In genomic region chr4:135125152-135125551, GRCm38 (mm10) we compare ENCODE assay signal across 23 mouse cellular contexts. TPM values are rescaled to one million over a fixed set of nuclear protein-coding genes. Genes with fewer than 3 reads are reported as not detected.
"Had no signal": no experiment of that assay in that cellular context is flagged by ENCODE, and none has a peak within 500 bp of the region (broad histone marks: within the 10 kb centered on the region; RNA-seq: fewer than 3 reads in every experiment).

No protein-coding gene starts in this region.

- DNase-seq: liver, postnatal 0 days; lung, adult 2 months; lung, postnatal 14 days; lung, postnatal 36 days; retina, postnatal 1 day; right cerebral cortex, adult 18-20 months; right cerebral cortex, postnatal 25 days; right cerebral cortex, postnatal 4 days; spleen, adult 18-20 months; thymus, adult 2 months; thymus, postnatal 25 days; thymus, postnatal 4 days had no signal

- H3K9ac ChIP-seq: liver, embryonic 15.5 days; liver, postnatal 0 days; lung, embryonic 15.5 days; midbrain, embryonic 13.5 days; midbrain, embryonic 15.5 days; neural tube, embryonic 12.5 days; stomach, embryonic 15.5 days had no signal

- H3K4me1 ChIP-seq: lung, embryonic 15.5 days; midbrain, embryonic 13.5 days had no signal

- H3K27ac ChIP-seq: liver, embryonic 15.5 days; lung, embryonic 15.5 days; macrophage; midbrain, embryonic 13.5 days; midbrain, embryonic 15.5 days; neural tube, embryonic 12.5 days; stomach, embryonic 15.5 days; stomach, postnatal 0 days had no signal

- H3K36me3 ChIP-seq: liver, embryonic 15.5 days; lung, embryonic 15.5 days; midbrain, embryonic 13.5 days; midbrain, embryonic 15.5 days; neural tube, embryonic 12.5 days; stomach, embryonic 15.5 days had no signal

- H3K4me2 ChIP-seq: liver, embryonic 15.5 days; lung, embryonic 15.5 days; midbrain, embryonic 11.5 days; midbrain, embryonic 13.5 days; midbrain, embryonic 15.5 days; neural tube, embryonic 12.5 days; stomach, embryonic 15.5 days had no signal

- H3K9me3 ChIP-seq: liver, embryonic 15.5 days; lung, embryonic 15.5 days; midbrain, embryonic 13.5 days; midbrain, embryonic 15.5 days; neural tube, embryonic 12.5 days; stomach, embryonic 15.5 days had no signal

- H3K4me3 ChIP-seq: liver, embryonic 15.5 days; lung, embryonic 15.5 days; midbrain, embryonic 13.5 days; midbrain, embryonic 15.5 days; neural tube, embryonic 12.5 days; stomach, embryonic 15.5 days had no signal

RNA-seq across cellular contexts. Expression of gene Runx3, which starts 4.7 kb away (rescaled TPM):
- total RNA-seq: midbrain, postnatal 0 days had no signal
- polyA plus RNA-seq: midbrain, embryonic 11.5 days; midbrain, embryonic 13.5 days; midbrain, embryonic 15.5 days; midbrain, postnatal 0 days; neural tube, embryonic 14.5 days had no signal
